Mouse (Mus musculus) E14TG2a.4 (cell line): ENCODE data around the gene Klc1.

Experiments used
- CTCF ChIP-seq: conservative IDR thresholded peaks from 2 replicates; pipeline ENCODE4 v1.5.1; 2014; ENCODE audit warnings: low read length
- NANOG ChIP-seq: IDR thresholded peaks from 2 replicates; pipeline ENCODE4 v1.6.1; 2014; ENCODE audit warnings: borderline replicate concordance, low read length, mixed read lengths

- no peak for TF ChIP-seq CTCF
- TF ChIP-seq NANOG: no peak
Measured at GRCm38 (mm10) chr12:111790631-111791030, 32.0 kb downstream of the Klc1 start.
